ENCODE assay signal across 26 mouse cellular contexts in genomic region chr5:16221960-16222359, GRCm38 (mm10).
DNase-seq lines count a peak whose midpoint lies in the region; ATAC-seq and TF ChIP-seq lines count a peak whose summit lies in the region.
"Had no signal": no experiment of that assay in that cellular context is flagged by ENCODE, and none has a peak within 500 bp of the region (broad histone marks: within the 10 kb centered on the region; RNA-seq: fewer than 3 reads in every experiment).

No protein-coding gene starts in this region.

- TF ChIP-seq CTCF in brain, embryonic 14.5 days (IDR thresholded peaks at IDR 0.05; ENCODE audit: borderline replicate concordance, extremely low read depth, insufficient read depth, insufficient read length) = no peak

- H3K9me3 ChIP-seq in forebrain, embryonic 14.5 days (replicated peaks; ENCODE audit: control insufficient read depth, low read length) = no peaks in the 10 kb centered on the region
- H3K9me3 ChIP-seq in forebrain, embryonic 10.5 days = no peaks in the 10 kb centered on the region
- H3K9me3 ChIP-seq in liver, embryonic 12.5 days (replicated peaks) = no peaks in the 10 kb centered on the region
- H3K9me3 ChIP-seq: embryonic facial prominence, embryonic 10.5 days; embryonic facial prominence, embryonic 13.5 days; G1E; hindbrain, embryonic 12.5 days; hindbrain, embryonic 15.5 days had no signal

- no peak for TF ChIP-seq POLR2A in brain, embryonic 14.5 days (IDR thresholded peaks at IDR 0.05; ENCODE audit: borderline replicate concordance, extremely low read depth, insufficient read depth, insufficient read length, poor library complexity, severe bottlenecking)

- H3K4me3 ChIP-seq in forebrain, embryonic 14.5 days (ENCODE audit: low read depth, low read length) = no peak overlapping the region
- H3K4me3 ChIP-seq in forebrain, embryonic 10.5 days = no peak overlapping the region
- H3K4me3 ChIP-seq in liver, embryonic 12.5 days = no peak overlapping the region
- H3K4me3 ChIP-seq: embryonic facial prominence, embryonic 10.5 days; embryonic facial prominence, embryonic 13.5 days; erythroblast, embryonic 14.5 days; gastrocnemius, adult 2 months; hindbrain, embryonic 12.5 days; hindbrain, embryonic 15.5 days had no signal

- H3K4me1 ChIP-seq in forebrain, embryonic 14.5 days (ENCODE audit: control insufficient read depth, insufficient read depth, low read length) = peaks cover 3% of the 10 kb centered on the region; the same call in 1 of the 2 replicates
- H3K4me1 ChIP-seq in forebrain, embryonic 10.5 days = peaks cover 8% of the 10 kb centered on the region
- H3K4me1 ChIP-seq in liver, embryonic 12.5 days = no peaks in the 10 kb centered on the region
- H3K4me1 ChIP-seq: embryonic facial prominence, embryonic 13.5 days; hindbrain, embryonic 12.5 days; hindbrain, embryonic 15.5 days had no signal

- H3K27ac ChIP-seq in forebrain, embryonic 14.5 days (ENCODE audit: low read depth, low read length) = no peak overlapping the region
- H3K27ac ChIP-seq in forebrain, embryonic 10.5 days = no peak overlapping the region
- no peak overlapping the region for H3K27ac ChIP-seq in liver, embryonic 12.5 days
- H3K27ac ChIP-seq: embryonic facial prominence, embryonic 10.5 days; embryonic facial prominence, embryonic 13.5 days; gastrocnemius, adult 2 months; hindbrain, embryonic 12.5 days; hindbrain, embryonic 15.5 days had no signal

- no peaks in the 10 kb centered on the region for H3K36me3 ChIP-seq in forebrain, embryonic 14.5 days (ENCODE audit: control insufficient read depth, insufficient read depth, low read length)
- H3K36me3 ChIP-seq in forebrain, embryonic 10.5 days (replicated peaks) = no peaks in the 10 kb centered on the region
- no peaks in the 10 kb centered on the region for H3K36me3 ChIP-seq in liver, embryonic 12.5 days
- H3K36me3 ChIP-seq: embryonic facial prominence, embryonic 10.5 days; embryonic facial prominence, embryonic 13.5 days; G1E; hindbrain, embryonic 12.5 days; hindbrain, embryonic 15.5 days had no signal

- H3K4me2 ChIP-seq in forebrain, embryonic 14.5 days (ENCODE audit: low read length) = no peak overlapping the region
- H3K4me2 ChIP-seq in liver, embryonic 12.5 days = no peak overlapping the region
- H3K4me2 ChIP-seq: embryonic facial prominence, embryonic 13.5 days; heart, embryonic 11.5 days; hindbrain, embryonic 12.5 days; hindbrain, embryonic 15.5 days had no signal

- no peaks in the 10 kb centered on the region for H3K27me3 ChIP-seq in forebrain, embryonic 14.5 days (replicated peaks; ENCODE audit: control insufficient read depth, insufficient read depth, low read length)
- H3K27me3 ChIP-seq in forebrain, embryonic 10.5 days (ENCODE audit: poor library complexity, severe bottlenecking) = no peaks in the 10 kb centered on the region
- H3K27me3 ChIP-seq in liver, embryonic 12.5 days (replicated peaks) = no peaks in the 10 kb centered on the region
- H3K27me3 ChIP-seq: CH12.LX; embryonic facial prominence, embryonic 13.5 days; hindbrain, embryonic 12.5 days; hindbrain, embryonic 15.5 days had no signal

- WGBS in forebrain, embryonic 14.5 days = 25% methylated on average over 4 of the region's 4 CpGs
- 75% methylated on average over 4 of the region's 4 CpGs for WGBS in forebrain, embryonic 10.5 days
- WGBS in liver, embryonic 12.5 days (ENCODE audit: insufficient replicate concordance) = 60% methylated on average over 4 of the region's 4 CpGs

- peak; percentile 36; the same call in 1 of the 2 replicates for ATAC-seq in forebrain, embryonic 14.5 days
- no peak for ATAC-seq in liver, embryonic 12.5 days

- no peak overlapping the region for H3K9ac ChIP-seq in forebrain, embryonic 14.5 days (ENCODE audit: low read length)
- H3K9ac ChIP-seq in liver, embryonic 12.5 days = no peak overlapping the region
- H3K9ac ChIP-seq: embryonic facial prominence, embryonic 13.5 days; hindbrain, embryonic 12.5 days; hindbrain, embryonic 15.5 days had no signal

- DNase-seq in forebrain, embryonic 14.5 days (ENCODE audit: low spot score) = peak; percentile 35
- DNase-seq in forebrain, embryonic 10.5 days (ENCODE audit: extremely low spot score, low spot score) = no peak
- peak; percentile 4 for DNase-seq in lung, postnatal 36 days
- no peak for DNase-seq in lung, postnatal 10 days
- peak; percentile 45 for DNase-seq in brain, embryonic 14.5 days (ENCODE audit: low read depth)
- no peak for DNase-seq in layer of hippocampus, adult 9-11 months
- DNase-seq: adrenal gland, adult 2 months; adrenal gland, postnatal 14 days; B cell, adult 2 months; cerebellum, adult 11-12 months; cerebellum, adult 8-10 months; cerebellum, postnatal 10 days; cerebellum, postnatal 36 days; embryo, embryonic 11 days; gastrocnemius, adult 2 months; gastrocnemius, postnatal 14 days; heart, adult 11 months had no signal

Comparison
In these comparisons a context has a peak if more than half of its experiments do, and no peak if none do; other contexts are left out.
1. DNase-seq: peak in forebrain, embryonic 14.5 days (single experiment), lung, postnatal 36 days (single experiment) and brain, embryonic 14.5 days (single experiment); none in forebrain, embryonic 10.5 days (single experiment), lung, postnatal 10 days (single experiment) and layer of hippocampus, adult 9-11 months (single experiment).